Mouse (Mus musculus): ENCODE data around the gene Tbxas1. TPM values are rescaled to one million over a fixed set of nuclear protein-coding genes. Genes with fewer than 3 reads are reported as not detected.

The Tbxas1 gene
- polyA plus RNA-seq, 1 experiment from 2014 or later = 2.5 TPM

Other genes with a start within 250 kb of the Tbxas1 start
- 3.0 and 4.0 TPM in 2 replicates for gene Klrg2, start 238.2 kb upstream of the Tbxas1 start, polyA plus RNA-seq (2015; fragmentation: Nextera tagmentation; extraction: Ambion mirVana)
- gene Clec2l, start 212.3 kb upstream of the Tbxas1 start, polyA plus RNA-seq (2015; fragmentation: Nextera tagmentation; extraction: Ambion mirVana) = 2.9 and 3.5 TPM in 2 replicates
- gene Hipk2, start 761 bp downstream of the Tbxas1 start, polyA plus RNA-seq (2015; fragmentation: Nextera tagmentation; extraction: Ambion mirVana) = 13.5 and 13.9 TPM in 2 replicates
- 10.7 and 12.0 TPM in 2 replicates for gene Parp12, start 242.9 kb downstream of the Tbxas1 start, polyA plus RNA-seq (2015; fragmentation: Nextera tagmentation; extraction: Ambion mirVana)